Mouse (Mus musculus) urinary bladder, adult 18-20 months (tissue): Measurements from ENCODE around the gene Mgmt.

Experiments used
- DNase-seq, 2 experiments: peaks; one replicate each; pipeline ENCODE4 v3.0.0; 2022; ENCODE audit warnings: low spot score in 2 of 2, mixed read lengths in 2 of 2

Mgmt gene

GRCm38 (mm10) chr7:137116246-137116645 lies 221.8 kb downstream of the Mgmt start:
- DNase-seq: no peak

DNA sequence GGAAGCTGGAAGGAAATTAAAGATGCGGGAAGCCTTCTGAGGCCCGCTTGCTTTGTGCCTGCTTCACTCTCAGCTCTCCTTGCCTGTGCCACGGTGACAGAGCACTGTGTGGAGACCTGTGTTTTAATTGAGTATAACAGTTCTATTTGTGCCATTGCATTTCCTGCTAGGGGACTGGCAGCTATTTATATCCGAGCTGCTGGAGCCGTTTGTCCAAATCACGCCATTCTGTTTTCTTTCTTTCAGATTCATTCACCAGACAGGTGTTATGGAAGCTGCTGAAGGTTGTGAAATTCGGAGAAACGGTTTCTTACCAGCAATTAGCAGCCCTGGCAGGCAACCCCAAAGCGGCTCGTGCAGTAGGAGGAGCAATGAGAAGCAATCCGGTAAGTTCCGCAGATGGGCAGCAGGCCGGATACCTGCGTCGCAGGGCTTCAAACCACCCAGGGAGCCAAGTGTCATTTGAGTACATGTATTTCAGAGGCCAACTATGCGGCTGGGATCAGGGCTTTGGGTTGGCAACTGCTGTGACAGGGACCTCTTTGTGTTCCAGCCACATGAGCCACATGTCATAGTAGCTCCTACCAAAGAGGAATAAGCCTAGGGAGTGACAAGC lies 226.9 kb downstream of the Mgmt start:
- DNase-seq: no peak

DNA sequence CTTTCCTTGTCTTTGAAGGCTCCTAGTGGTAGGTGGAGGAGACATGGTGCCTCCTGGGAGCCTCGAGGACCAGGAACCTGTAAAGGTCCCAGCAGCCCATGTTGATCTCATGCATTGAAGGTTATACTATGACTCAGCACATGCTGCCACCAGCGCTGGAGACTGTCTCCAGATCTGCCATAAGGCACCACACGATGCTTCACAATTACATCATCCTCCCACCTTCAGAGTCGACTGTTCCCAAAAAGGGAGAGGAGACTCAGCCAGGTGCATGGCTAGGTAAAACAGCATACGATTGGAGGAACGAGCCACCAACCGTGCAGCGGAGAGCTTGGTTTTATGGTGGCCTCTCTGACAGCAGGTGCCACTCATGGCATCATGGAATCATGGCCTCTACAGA lies 234.3 kb downstream of the Mgmt start:
- DNase-seq: no peak

- DNase-seq: no peak
Measured at GRCm38 (mm10) chr7:137130211-137130610, 235.8 kb downstream of the Mgmt start.

GRCm38 (mm10) chr7:137131957-137132356 lies 237.5 kb downstream of the Mgmt start:
- DNase-seq: no peak

GRCm38 (mm10) chr7:137138101-137138500 lies 243.7 kb downstream of the Mgmt start:
- no peak for DNase-seq

DNA sequence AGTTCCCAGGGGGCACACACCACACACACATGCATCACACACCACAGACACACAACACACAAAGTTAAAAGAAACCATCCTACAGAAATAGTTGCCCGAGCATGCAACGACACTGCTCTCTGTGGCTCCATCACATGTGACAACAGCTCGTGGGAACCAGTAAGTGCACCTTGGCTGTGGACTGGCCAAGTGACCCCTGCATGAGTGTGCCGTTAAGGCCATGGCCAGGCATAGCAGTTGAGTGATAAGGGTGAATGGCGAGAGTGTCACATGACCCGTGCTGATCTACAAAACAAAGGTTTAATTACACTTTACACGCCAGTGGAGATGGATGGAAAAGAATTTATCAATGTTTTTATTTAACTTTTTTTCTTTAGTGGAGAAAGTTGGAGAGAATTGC lies 245.9 kb downstream of the Mgmt start:
- DNase-seq: no peak

DNA sequence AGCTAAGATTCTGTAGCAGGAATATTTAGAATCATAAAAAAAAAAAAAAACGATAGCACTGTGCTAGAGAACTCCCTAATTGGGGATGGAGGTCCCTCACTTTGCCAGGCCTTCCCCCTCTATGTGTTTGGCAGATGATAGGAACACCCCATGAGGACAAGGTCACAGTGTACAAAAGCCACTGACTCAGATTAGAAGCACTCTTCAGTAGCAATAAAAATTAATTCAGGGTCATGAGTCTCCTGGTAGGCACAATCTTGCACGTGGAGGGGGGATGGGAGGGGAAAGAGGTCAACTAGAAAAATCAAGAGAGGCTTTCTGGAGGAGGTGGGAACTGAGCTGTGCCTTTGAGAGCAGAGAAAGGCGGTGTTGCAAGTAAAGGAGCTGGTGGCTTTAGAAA lies 247.0 kb downstream of the Mgmt start:
- DNase-seq: no peak

GRCm38 (mm10) chr7:137147101-137147500 lies 252.7 kb downstream of the Mgmt start:
- no peak for DNase-seq

- DNase-seq: no peak
Measured at GRCm38 (mm10) chr7:137151854-137152253, 257.4 kb downstream of the Mgmt start.

DNA sequence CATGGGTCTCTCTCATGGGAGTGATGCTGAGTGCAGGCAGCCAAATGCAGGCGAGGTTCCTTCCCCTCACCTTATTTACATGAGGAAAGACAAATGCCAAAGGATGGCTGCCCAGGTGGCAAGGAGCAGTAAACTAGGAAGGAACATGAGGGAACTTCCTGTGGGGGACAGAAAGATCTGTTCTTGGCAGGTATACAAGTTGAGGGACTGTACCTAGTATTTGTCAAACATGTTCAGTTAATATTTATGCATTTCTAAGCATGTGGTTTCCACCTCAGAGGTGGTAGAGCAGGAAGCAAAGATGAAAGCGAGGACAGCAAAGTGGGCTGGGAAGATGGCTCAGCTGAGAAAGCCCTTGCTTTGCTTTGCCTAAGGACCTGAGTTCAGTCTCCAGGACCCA lies 260.2 kb downstream of the Mgmt start:
- no peak for DNase-seq

GRCm38 (mm10) chr7:137159086-137159485 lies 264.7 kb downstream of the Mgmt start:
- no peak for DNase-seq

- DNase-seq: no peak
Measured at GRCm38 (mm10) chr7:137172278-137172677, 277.9 kb downstream of the Mgmt start.
